In the genomic region with DNA sequence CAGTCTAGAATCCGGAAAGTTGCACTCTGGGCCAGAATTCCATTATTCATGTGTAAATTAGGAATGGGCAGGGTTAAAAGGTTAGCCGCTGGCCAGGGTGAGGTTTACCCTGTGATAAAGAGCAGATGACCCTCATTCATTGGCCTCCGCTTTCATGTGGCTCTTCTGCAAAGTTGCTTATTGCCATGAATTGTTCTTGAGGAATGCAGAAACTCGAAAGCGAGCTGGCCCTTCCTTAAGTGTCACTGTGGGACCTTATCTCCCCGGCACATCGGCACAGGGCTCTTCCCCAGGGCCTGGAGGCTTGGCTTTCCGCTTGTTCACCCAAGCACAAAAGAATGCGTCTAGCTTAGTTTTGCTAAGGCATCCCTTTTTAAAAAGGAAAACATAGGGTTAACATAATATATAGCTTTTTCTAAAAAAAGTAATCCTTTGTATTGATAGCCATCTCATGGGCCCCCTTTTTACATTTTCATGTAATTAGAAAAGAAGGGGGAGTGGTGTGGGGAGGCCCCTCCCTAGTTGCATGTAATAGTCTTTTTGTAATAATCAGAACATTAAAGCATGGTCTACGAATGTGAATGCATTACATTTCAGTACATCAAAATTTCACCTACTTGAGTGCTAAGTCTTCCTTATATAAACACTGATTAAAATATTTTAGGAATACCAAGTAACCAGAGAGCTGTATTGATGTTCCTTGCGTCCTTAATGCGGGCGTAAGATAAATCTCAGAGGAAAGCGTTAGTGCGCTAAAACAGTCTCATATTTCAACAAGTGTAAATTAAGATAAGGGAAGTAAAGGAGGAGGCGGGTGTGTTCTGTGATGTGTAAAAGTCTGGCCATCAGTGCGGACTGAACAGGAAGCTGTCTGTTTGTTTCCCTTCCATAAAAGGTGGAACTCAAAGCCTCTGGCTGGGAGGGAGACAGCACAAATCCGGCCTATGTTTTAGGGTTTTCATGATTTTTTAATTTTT, we compare ENCODE assay signal across 8 mouse cellular contexts. TPM values are rescaled to one million over a fixed set of nuclear protein-coding genes. Genes with fewer than 3 reads are reported as not detected.
A peak's percentile ranks its signal among the peaks of the same experiment; 100 is the strongest.
DNase-seq lines count a peak whose midpoint lies in the region.

No protein-coding gene starts in this region.

- intact Hi-C loops in left cerebral cortex, postnatal 14 days (cut with DNase I) = no loop called here

- peak; percentile 11 for DNase-seq in adrenal gland, adult 8-10 months
- DNase-seq in adrenal gland, postnatal 25 days = no peak
- peak; percentile 65 to 66 for DNase-seq in spleen, postnatal 36 days (ENCODE audit: low spot score in 2 of 2)
- DNase-seq in spleen, postnatal 14 days (ENCODE audit: low spot score in 2 of 2) = no peak
- DNase-seq in kidney, postnatal 14 days = peak; percentile 39
- DNase-seq in cerebellum, postnatal 4 days (ENCODE audit: low spot score in 2 of 2) = no peak
- DNase-seq in gastrocnemius, postnatal 25 days = no peak
- DNase-seq in left cerebral cortex, postnatal 14 days (ENCODE audit: low spot score in 2 of 2) = no peak

RNA-seq across cellular contexts. Expression of gene Prtg, which starts 6.2 kb away (rescaled TPM):
- under 1 TPM; 0.16 to 0.28 (median 0.22) TPM for total RNA-seq in adrenal gland, adult 8-10 months (2022)
- 0.43 and 0.58 TPM in 2 replicates for total RNA-seq in adrenal gland, postnatal 25 days (2021)
- under 1 TPM; 0.13 to 0.18 TPM for total RNA-seq in gastrocnemius, postnatal 25 days (2021)
- total RNA-seq in left cerebral cortex, postnatal 14 days (2021) = 1 to 10 TPM; 1.1 to 1.4 TPM

Comparison
In these comparisons a context has a peak if more than half of its experiments do, and no peak if none do; other contexts are left out.
1. DNase-seq: peak in adrenal gland, adult 8-10 months (single experiment), spleen, postnatal 36 days (2 of 2) and kidney, postnatal 14 days (single experiment); none in adrenal gland, postnatal 25 days (single experiment), spleen, postnatal 14 days (0 of 2), cerebellum, postnatal 4 days (0 of 2), gastrocnemius, postnatal 25 days (single experiment) and left cerebral cortex, postnatal 14 days (0 of 2).